Mouse (Mus musculus): ENCODE results near the gene Zbtb20. TPM values are rescaled to one million over a fixed set of nuclear protein-coding genes. Genes with fewer than 3 reads are reported as not detected.
A peak's percentile ranks its signal among the peaks of the same experiment; 100 is the strongest.

Gene Zbtb20
- total RNA-seq, 1 experiment from 2014 or later: 178 TPM

DNA sequence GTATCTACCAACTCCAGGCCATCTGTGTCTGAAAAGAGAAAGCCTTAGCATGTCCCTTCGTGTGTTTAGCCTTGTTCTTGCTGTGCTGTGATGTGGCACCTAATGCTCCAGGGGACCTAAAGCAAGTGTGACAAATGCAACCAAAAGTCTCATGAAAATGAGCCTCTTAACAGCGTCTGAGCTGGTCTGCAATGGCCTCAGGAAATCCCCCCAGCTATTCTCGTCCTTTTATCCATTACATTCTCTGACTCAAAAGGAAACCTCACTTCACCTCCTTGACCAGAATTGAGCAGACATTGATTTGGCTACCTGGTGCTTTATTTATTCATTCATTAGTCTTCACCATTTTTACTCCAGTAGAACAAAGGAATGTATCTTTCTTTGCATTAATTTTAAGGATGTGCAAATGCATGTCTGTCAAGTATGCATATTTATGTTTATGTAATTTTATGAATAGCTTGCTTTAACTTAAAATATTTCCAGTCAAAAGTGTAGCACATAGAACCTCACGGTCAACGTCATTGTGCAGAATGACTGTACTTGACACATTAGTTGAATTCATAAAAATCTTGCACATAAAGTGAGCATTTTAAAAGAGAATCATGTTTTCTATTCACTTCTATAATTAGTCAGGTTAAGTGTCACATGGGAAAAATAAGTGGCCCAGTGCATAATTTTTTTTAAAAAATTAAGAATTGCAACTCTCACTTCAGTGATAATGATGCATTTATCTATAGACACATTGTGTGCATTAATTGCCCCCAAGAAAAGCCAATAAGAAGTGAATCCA lies 618.1 kb downstream of the Zbtb20 start:
- no peak for DNase-seq

DNA sequence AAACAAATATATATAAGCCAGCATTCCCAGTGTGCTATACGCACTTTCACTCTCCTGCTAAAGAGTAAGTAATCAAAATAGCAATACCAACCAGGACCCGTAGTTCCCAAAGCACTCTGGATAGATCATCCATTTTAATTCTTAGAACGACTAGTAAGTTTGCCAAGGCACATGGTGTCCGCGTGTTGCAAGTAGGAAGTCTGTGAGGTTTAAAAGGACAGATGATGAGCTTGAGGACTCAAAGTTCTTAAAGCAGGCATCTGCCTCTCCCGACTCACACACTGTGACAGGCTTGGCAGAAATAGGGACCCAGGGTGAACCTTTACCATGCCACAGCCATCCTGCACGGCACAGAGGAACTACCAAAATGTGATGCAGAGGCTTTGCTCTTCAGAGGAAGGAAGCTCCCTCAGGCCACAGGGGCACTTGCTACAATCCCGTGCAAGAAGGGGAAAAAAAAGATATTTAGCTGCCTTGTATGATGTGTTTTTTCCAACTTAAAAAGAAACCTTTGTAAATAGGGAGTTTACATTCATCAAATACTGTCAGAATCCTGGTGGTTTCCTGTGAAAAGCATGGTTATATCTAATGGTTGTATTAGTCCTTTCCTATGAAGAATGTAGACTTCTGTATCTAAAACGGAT lies 619.6 kb downstream of the Zbtb20 start:
- no peak for DNase-seq

DNA sequence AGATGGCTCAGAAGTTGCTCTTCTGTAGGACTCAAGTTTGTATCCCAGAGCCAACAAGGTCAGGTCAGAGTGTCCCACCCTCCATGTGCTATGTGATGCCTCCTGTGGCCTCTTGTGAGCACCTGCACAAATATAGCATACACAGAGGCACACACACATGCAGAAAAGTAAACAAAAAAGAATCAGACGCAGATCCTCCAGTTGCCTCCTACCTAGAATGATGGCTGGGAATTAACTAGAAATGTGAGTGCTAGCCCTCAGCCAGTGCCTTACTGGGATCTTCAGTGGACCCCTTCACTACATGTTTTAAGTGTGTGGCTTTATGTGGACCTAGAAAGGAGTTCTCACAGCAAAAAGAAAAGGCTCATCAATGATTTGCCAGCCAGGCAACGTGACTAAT lies 621.4 kb downstream of the Zbtb20 start:
- DNase-seq: no peak

DNA sequence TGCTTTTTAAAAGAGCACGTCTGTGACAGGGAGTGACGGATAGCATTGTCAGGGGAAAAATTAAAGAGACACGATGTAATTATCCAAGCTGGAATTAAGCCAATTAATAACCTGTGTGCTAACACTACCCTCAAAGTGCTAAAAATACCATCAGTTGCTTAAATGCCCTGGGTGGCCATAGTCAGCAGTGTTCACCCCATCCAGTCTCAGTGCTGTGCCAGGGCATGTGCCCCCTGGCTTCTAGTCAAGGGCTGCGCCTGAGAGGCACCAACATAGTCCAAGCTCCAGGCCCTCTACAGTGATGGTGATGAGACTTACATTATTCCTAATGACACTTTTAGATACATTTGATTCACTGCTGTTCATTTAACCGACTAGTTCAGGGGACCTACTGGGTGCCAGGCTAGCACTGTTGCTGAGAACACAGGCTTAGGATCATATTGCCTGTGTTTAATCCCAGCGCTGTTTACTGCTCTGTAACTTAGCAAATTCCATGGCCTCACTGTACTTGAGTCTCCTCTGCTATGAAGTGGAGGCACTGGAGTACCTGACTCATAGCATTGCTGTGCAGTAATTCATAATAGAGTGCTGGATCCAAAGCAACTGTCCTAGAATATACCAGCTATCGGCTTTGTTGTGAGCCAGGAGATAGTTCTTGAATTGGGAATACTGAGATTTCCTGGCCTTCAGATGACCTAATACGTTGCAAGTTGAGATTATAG lies 624.6 kb downstream of the Zbtb20 start:
- DNase-seq: no peak

- DNase-seq: no peak
Measured at GRCm38 (mm10) chr16:43501284-43501683, 625.6 kb downstream of the Zbtb20 start.

DNA sequence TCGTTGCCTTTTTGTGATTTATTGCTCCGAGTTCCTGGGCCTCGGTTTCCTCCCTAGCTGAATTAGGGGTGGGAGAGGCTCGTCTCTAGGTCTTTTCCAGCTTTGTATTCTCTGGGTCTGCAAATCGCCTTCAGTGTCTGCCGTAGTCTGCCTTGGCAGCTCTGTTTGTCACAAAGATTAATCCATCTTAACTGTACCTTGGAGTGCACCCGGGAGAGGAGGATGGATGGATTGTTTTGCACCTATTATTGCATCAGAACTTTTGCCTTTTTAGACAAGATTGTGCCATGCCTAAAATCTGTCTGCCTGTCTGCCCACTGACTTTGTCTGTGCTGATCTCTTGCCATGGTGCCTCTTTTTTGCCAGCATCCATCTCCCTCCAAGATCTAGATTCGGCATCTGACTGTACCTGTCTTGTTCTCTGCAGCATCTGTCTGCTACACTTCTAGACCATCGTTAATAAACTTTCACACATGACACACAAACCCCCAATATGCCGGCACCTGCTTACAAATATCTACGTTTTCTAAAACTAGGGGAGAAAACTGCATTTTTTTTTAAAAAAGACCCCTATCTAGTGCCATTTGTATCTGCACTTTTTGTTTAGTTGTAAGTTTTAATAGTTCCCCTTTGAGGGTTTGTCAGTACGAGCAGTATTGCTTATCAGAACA lies 626.8 kb downstream of the Zbtb20 start:
- DNase-seq: no peak

- no peak for DNase-seq
Measured at GRCm38 (mm10) chr16:43503010-43503635, 627.4 kb downstream of the Zbtb20 start.

DNA sequence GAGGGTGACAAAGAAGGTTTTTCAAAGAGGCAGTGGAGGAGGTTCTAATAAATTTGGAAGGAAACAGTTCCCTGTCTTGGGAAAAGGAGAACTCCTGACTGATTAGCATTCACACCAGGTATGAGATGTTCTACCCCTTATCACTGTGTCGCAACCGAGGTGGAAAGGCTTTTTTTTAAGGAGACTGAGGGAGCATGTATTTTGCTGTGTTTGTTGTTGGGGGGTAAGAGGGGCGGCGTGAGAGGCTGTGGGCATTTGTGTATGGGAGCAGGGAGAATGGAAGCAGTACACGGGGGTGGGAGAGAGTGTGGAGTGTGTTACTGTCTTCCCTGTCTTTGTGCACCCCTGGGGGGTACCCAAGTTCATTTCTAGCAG lies 627.9 kb downstream of the Zbtb20 start:
- DNase-seq: no peak

DNA sequence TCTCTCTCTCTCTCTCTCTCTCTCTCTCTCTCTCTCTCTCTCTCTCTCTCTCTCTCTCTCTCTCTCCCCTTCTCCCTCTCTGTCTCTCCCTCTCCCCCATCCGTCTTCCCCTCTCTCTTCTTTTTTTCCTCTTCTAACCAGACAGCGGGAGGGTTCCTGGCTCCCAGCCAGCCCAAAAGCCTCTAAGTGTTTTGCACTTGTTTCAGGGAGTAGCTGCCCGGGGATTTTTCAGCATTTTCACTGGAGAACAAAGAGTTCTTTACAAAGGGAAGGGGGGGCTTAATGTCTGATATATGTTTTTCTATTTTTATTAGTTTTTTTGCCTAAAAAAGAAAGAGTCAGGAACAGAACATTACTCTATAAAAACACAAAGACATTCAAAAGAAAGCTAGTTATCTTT lies 628.5 kb downstream of the Zbtb20 start:
- peak; percentile 79 for DNase-seq

DNA sequence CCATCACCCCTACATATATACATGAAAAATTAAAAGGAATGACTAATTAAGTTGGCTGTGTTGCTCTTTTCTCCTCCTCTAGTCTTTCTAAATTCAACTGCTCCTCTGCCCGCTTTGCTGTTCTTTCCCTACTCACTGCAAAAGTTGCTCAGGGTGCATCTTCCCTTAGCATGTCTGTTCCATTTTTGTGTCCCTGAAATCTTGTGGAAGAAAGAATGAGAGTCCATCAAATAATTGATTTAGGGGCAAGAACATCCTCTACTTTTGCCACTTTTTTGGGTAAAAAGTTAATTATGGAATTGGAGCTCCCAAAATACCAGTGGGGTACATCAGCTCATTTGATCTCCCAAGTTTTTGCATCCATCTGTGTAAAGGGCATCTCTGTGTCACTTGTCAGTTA lies 628.9 kb downstream of the Zbtb20 start:
- DNase-seq: no peak

DNA sequence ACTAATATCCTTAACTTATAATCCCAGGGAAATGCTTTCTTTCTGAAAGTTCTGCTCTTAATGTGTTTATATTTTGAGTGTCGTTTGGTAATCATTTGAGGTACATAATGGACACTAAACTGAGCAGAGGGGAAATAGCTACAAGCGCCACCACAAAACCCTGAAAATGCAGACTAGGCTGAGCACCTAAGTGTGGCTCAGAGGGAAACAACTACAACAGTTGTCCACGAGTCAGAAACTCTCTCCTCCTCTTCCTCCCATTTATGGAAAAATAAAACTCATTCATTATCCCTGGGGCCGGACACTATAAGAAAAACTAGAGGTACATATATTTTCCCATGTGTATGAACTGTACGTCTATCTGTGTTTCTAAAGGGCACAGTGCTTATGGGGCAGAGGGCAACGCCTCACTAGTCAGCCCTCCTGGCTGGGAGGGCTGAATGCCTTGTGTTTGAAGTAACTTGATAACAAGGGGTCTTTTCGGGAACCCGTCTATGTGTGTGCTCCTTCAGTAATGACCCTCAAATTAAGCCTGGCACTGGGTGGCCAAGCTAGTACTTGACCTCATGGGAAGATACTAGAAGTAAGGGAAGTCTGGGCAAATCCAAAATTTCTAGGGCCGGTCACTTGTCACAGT lies 629.8 kb downstream of the Zbtb20 start:
- DNase-seq: no peak

DNA sequence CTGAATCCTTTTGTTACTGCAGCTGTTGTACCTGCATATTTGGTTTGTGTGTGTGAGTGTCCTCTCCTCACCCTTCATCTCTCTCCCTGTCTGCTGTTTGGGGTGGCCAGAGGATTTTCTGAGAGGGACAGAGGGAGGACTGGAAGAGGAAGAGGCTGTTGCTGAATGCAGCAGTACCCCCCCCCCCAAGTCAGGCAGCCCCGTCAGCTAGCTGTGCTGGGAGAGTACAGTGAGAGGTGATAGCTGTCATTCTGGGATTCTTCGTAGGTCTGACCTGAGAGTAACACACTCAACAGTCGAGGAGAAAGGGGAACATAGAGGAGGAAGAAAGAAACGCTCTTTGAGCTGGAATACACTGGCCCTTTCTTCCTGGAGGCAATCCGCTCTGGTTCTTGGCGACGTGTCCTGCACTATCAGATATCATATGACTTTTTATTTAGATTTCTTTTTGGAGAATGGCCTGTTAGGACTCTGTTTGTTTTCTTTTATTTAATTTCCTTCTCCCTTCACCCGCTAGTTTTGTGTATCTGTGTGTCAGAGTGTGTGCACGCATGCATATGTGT lies 630.6 kb downstream of the Zbtb20 start:
- DNase-seq: no peak

- DNase-seq: no peak
Measured at GRCm38 (mm10) chr16:43506771-43507405, 631.2 kb downstream of the Zbtb20 start.

- no peak for DNase-seq
Measured at GRCm38 (mm10) chr16:43508166-43508998, 632.7 kb downstream of the Zbtb20 start.

GRCm38 (mm10) chr16:43510516-43510915 lies 634.8 kb downstream of the Zbtb20 start:
- DNase-seq: no peak

- no peak for DNase-seq
Measured at GRCm38 (mm10) chr16:43511531-43511930, 635.9 kb downstream of the Zbtb20 start.

- DNase-seq: no peak
Measured at GRCm38 (mm10) chr16:43513933-43514332, 638.3 kb downstream of the Zbtb20 start.

GRCm38 (mm10) chr16:43515538-43515937 lies 639.9 kb downstream of the Zbtb20 start:
- no peak for DNase-seq

DNA sequence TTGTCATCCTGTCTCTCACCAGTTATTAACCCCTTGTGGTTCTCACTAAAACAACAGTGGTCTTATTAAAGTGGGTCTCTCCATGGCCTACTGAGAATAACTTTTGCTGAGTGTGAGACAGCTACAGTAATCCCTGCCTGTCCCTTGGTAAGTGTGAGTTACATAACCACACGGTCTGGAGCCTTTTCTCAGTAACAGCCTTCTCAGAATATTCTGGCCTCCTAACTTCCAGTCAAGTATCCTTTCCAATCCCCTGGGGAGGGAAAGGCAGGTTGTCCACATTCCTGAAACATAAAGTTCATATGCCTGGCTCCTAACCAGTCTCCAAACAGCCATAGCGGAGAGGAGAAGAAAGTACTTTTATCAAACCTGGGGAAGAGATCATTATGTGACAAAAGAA lies 644.6 kb downstream of the Zbtb20 start:
- DNase-seq: no peak

DNA sequence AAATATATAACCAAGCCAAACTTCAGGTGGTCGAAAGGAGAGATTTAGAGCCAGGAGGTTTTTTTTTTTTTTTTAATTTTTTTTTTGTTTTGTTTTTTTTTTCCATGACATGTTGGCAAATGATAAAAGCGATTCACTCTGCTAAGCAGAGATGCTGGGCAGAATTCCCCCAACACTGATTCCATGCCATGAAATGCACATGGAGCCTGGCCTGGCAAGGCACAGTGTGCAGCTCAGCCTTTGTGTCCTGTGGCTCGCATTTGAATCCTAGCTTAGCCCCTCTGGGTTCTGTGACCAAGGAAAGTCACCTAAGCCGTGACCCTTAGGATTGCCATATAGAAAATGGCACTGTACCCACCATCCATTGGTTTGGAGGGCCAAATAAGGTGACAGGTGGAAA lies 646.8 kb downstream of the Zbtb20 start:
- DNase-seq: no peak
